Mouse (Mus musculus) stomach, embryonic 16.5 days (tissue): ENCODE results near the gene Ippk. TPM values are rescaled to one million over a fixed set of nuclear protein-coding genes. Genes with fewer than 3 reads are reported as not detected.

Source experiments
- ATAC-seq: fragments of 200-750 bp; cut with Nextera tagmentation; 2 replicates; pipeline ENCODE4 v1.8.0; 2017; ENCODE audit warnings: moderate number of reproducible peaks, moderate TSS enrichment; ENCODE audit not compliant: insufficient read depth, low FRiP score
- H3K27ac ChIP-seq: fragments of 300-500 bp; sonication (generic); 2 replicates; pipeline ENCODE4 v1.5.1; 2014; ENCODE audit warnings: low read length
- H3K27me3 ChIP-seq: fragments of 300-500 bp; sonication (generic); 2 replicates; pipeline ENCODE4 v1.6.1; 2014; ENCODE audit warnings: low read length, control low read depth, mixed read lengths; ENCODE audit not compliant: control insufficient read depth, insufficient read depth
- H3K36me3 ChIP-seq: fragments of 300-500 bp; sonication (generic); 2 replicates; pipeline ENCODE4 v1.6.1; 2014; ENCODE audit warnings: low read length; ENCODE audit not compliant: control insufficient read depth, insufficient read depth
- H3K4me1 ChIP-seq: fragments of 300-500 bp; sonication (generic); 2 replicates; pipeline ENCODE4 v1.6.1; 2014; ENCODE audit warnings: low read length, control low read depth, mixed read lengths; ENCODE audit not compliant: control insufficient read depth, insufficient read depth
- H3K4me2 ChIP-seq: fragments of 300-500 bp; sonication (generic); 2 replicates; pipeline ENCODE4 v1.6.1; 2014; ENCODE audit warnings: low read depth, low read length, mixed read lengths
- H3K4me3 ChIP-seq: fragments of 300-500 bp; sonication (generic); replicated peaks from 2 replicates; pipeline ENCODE4 v1.5.1; 2014; ENCODE audit warnings: mild to moderate bottlenecking, low read length
- H3K9ac ChIP-seq: fragments of 300-500 bp; sonication (generic); 2 replicates; pipeline ENCODE4 v1.6.1; 2014; ENCODE audit warnings: low read length
- H3K9me3 ChIP-seq: fragments of 300-500 bp; sonication (generic); replicated peaks from 2 replicates; pipeline ENCODE4 v1.6.1; 2016; ENCODE audit warnings: low read length, control low read depth; ENCODE audit not compliant: control insufficient read depth
- WGBS: fragments of 180-500 bp; shearing (Covaris S2); extraction: QIAGEN DNeasy Blood & Tissue Kit; methylation state at CpG from one replicate; pipeline ENCODE4 v1.1.7; 2014; 5-methylcytosine and 5-hydroxymethylcytosine counted together
- polyA plus RNA-seq: library from polyadenylated mRNA; unstranded; fragments of >200 nt; fragmentation: Nextera tagmentation; extraction: Ambion mirVana; gene quantifications from 2 replicates; pipeline ENCODE4 v1.2.1, GENCODE M21; 2015

The Ippk gene
- polyA plus RNA-seq: 20.0 and 20.8 TPM in 2 replicates

- ATAC-seq: peak; percentile 99
- no peaks in the 10 kb centered on the region for H3K9me3 ChIP-seq
- peak within 1 kb of the TSS; percentile 93 for H3K4me3 ChIP-seq
- under 1% methylated on average over 69 of the region's 69 CpGs for WGBS
- peak within 1 kb of the TSS; percentile 90 for H3K9ac ChIP-seq
- H3K4me2 ChIP-seq: peak within 1 kb of the TSS; percentile 95
- peak within 1 kb of the TSS; percentile 70 for H3K27ac ChIP-seq
- H3K4me1 ChIP-seq: peaks cover 11% of the 10 kb centered on the region
- H3K27me3 ChIP-seq: no peaks in the 10 kb centered on the region
- H3K36me3 ChIP-seq: no peaks in the 10 kb centered on the region
Measured at GRCm38 (mm10) chr13:49420754-49421605, at the start of gene Ippk. Gene Ippk (plus strand): TSS chr13:49421249.

- H3K36me3 ChIP-seq: peaks cover 9% of the 10 kb centered on the region; the same call in 1 of the 2 replicates
- no peak overlapping the region for H3K4me2 ChIP-seq
- no peak overlapping the region for H3K9ac ChIP-seq
- H3K27me3 ChIP-seq: no peaks in the 10 kb centered on the region
- peak overlapping the region; percentile 55 for H3K27ac ChIP-seq
- no peak overlapping the region for H3K4me3 ChIP-seq
- H3K4me1 ChIP-seq: peaks cover 22% of the 10 kb centered on the region; the same call in 1 of the 2 replicates
- ATAC-seq: peak; percentile 75
- H3K9me3 ChIP-seq: no peaks in the 10 kb centered on the region
- 29% methylated on average over 3 of the region's 3 CpGs for WGBS
Measured at GRCm38 (mm10) chr13:49371428-49371899, 49.6 kb upstream of the Ippk start.

GRCm38 (mm10) chr13:49372370-49373060 lies 48.5 kb upstream of the Ippk start:
- H3K9ac ChIP-seq: peak overlapping the region; percentile 14; the same call in 1 of the 2 replicates
- H3K4me3 ChIP-seq: no peak overlapping the region
- no peak overlapping the region for H3K4me2 ChIP-seq
- ATAC-seq: no peak
- H3K27me3 ChIP-seq: no peaks in the 10 kb centered on the region
- peaks cover 17% of the 10 kb centered on the region; the same call in 1 of the 2 replicates for H3K4me1 ChIP-seq
- 88% methylated on average over 9 of the region's 9 CpGs for WGBS
- peaks cover 11% of the 10 kb centered on the region; the same call in 1 of the 2 replicates for H3K36me3 ChIP-seq
- H3K27ac ChIP-seq: peak overlapping the region; percentile 55; the same call in 1 of the 2 replicates
- H3K9me3 ChIP-seq: no peaks in the 10 kb centered on the region

- Histone ChIP-seq H3K27me3 (no peaks in the 10 kb centered on the region), H3K4me1 (peaks cover 10% of the 10 kb centered on the region; the same call in 1 of the 2 replicates), H3K4me2 (no peak overlapping the region), H3K9me3 (no peaks in the 10 kb centered on the region), H3K27ac (no peak overlapping the region), H3K4me3 (no peak overlapping the region), H3K36me3 (peaks cover 16% of the 10 kb centered on the region), H3K9ac (no peak overlapping the region)
- ATAC-seq: no peak
- 44% methylated on average over 6 of the region's 6 CpGs for WGBS
Measured at GRCm38 (mm10) chr13:49374304-49374703, 46.7 kb upstream of the Ippk start.

GRCm38 (mm10) chr13:49374730-49375129 lies 46.3 kb upstream of the Ippk start:
- no peak overlapping the region for H3K27ac ChIP-seq
- 62% methylated on average over 6 of the region's 6 CpGs for WGBS

GRCm38 (mm10) chr13:49377608-49378007 lies 43.4 kb upstream of the Ippk start:
- no peak for ATAC-seq
- H3K4me2 ChIP-seq: no peak overlapping the region
- H3K27ac ChIP-seq: no peak overlapping the region
- H3K4me3 ChIP-seq: no peak overlapping the region
- WGBS: 74% methylated on average over 6 of the region's 6 CpGs
- peaks cover 31% of the 10 kb centered on the region for H3K36me3 ChIP-seq
- peaks cover 3% of the 10 kb centered on the region; the same call in 1 of the 2 replicates for H3K4me1 ChIP-seq
- no peaks in the 10 kb centered on the region for H3K27me3 ChIP-seq
- no peaks in the 10 kb centered on the region for H3K9me3 ChIP-seq
- no peak overlapping the region for H3K9ac ChIP-seq

More at GRCm38 (mm10) chr13:49374730-49375129, 46.3 kb upstream of the Ippk start:
- Histone ChIP-seq H3K9me3 (no peaks in the 10 kb centered on the region), H3K4me1 (peaks cover 10% of the 10 kb centered on the region; the same call in 1 of the 2 replicates), H3K4me2 (no peak overlapping the region), H3K36me3 (peaks cover 20% of the 10 kb centered on the region), H3K27me3 (no peaks in the 10 kb centered on the region), H3K4me3 (no peak overlapping the region), H3K9ac (no peak overlapping the region)
- no peak for ATAC-seq

GRCm38 (mm10) chr13:49379301-49379700 lies 41.7 kb upstream of the Ippk start:
- Histone ChIP-seq H3K27ac (no peak overlapping the region), H3K9ac (no peak overlapping the region), H3K4me1 (no peaks in the 10 kb centered on the region), H3K36me3 (peaks cover 31% of the 10 kb centered on the region), H3K4me2 (no peak overlapping the region), H3K9me3 (no peaks in the 10 kb centered on the region), H3K4me3 (no peak overlapping the region), H3K27me3 (no peaks in the 10 kb centered on the region)
- WGBS: 92% methylated on average over 20 of the region's 20 CpGs
- ATAC-seq: no peak

- Histone ChIP-seq H3K9ac (peak overlapping the region; percentile 10; the same call in 1 of the 2 replicates), H3K27me3 (no peaks in the 10 kb centered on the region), H3K4me3 (no peak overlapping the region), H3K27ac (no peak overlapping the region), H3K4me1 (no peaks in the 10 kb centered on the region), H3K9me3 (no peaks in the 10 kb centered on the region), H3K4me2 (no peak overlapping the region), H3K36me3 (peaks cover 30% of the 10 kb centered on the region)
- 26% methylated on average over 3 of the region's 3 CpGs for WGBS
- peak; percentile 42; the same call in 1 of the 2 replicates for ATAC-seq
Measured at GRCm38 (mm10) chr13:49381230-49381629, 39.8 kb upstream of the Ippk start.
